Mouse (Mus musculus): ENCODE measurements around the gene Thrap3. TPM values are rescaled to one million over a fixed set of nuclear protein-coding genes. Genes with fewer than 3 reads are reported as not detected.
"Not testable (repeated sequence)": the region's sequence is repeated elsewhere in the genome, so short reads cannot be mapped to it uniquely, and the experiment has no call there.

Thrap3 gene
- total RNA-seq, 2 experiments from 2014 or later = 94.1 to 101 TPM

- no peak for DNase-seq (ENCODE audit: low spot score)
Observed at GRCm38 (mm10) chr4:126220045-126220444, 17.5 kb upstream of the Thrap3 start.

- DNase-seq (ENCODE audit: low spot score) = not testable (repeated sequence)
Observed at GRCm38 (mm10) chr4:126219540-126219939, 17.0 kb upstream of the Thrap3 start.

- peak; percentile 69 for DNase-seq (ENCODE audit: low spot score)
Observed at GRCm38 (mm10) chr4:126217771-126218170, 15.2 kb upstream of the Thrap3 start.

- no peak for DNase-seq (ENCODE audit: low spot score)
Observed at GRCm38 (mm10) chr4:126207081-126207480, 4.5 kb upstream of the Thrap3 start.

- no peak for DNase-seq (ENCODE audit: low spot score)
Observed at GRCm38 (mm10) chr4:126205386-126205785, 2.8 kb upstream of the Thrap3 start.

GRCm38 (mm10) chr4:126204661-126205230, 2.2 kb upstream of the Thrap3 start:
- DNase-seq (ENCODE audit: low spot score) = no peak

GRCm38 (mm10) chr4:126204016-126204415, 1.5 kb upstream of the Thrap3 start:
- DNase-seq (ENCODE audit: low spot score) = no peak

- DNase-seq (ENCODE audit: low spot score) = no peak
Observed at GRCm38 (mm10) chr4:126203336-126203895, 856 bp upstream of the Thrap3 start.

GRCm38 (mm10) chr4:126201514-126202302, 852 bp downstream of the Thrap3 start:
- no peak for DNase-seq (ENCODE audit: low spot score)

- no peak for DNase-seq (ENCODE audit: low spot score)
Observed at GRCm38 (mm10) chr4:126200656-126201055, 1.9 kb downstream of the Thrap3 start.

- no peak for DNase-seq (ENCODE audit: low spot score)
Observed at GRCm38 (mm10) chr4:126200036-126200435, 2.5 kb downstream of the Thrap3 start.

- DNase-seq (ENCODE audit: low spot score) = peak; percentile 31
Observed at GRCm38 (mm10) chr4:126199556-126199955, 3.0 kb downstream of the Thrap3 start.

GRCm38 (mm10) chr4:126197485-126197884, 5.1 kb downstream of the Thrap3 start:
- no peak for DNase-seq (ENCODE audit: low spot score)

- DNase-seq (ENCODE audit: low spot score) = no peak
Observed at GRCm38 (mm10) chr4:126194916-126195315, 7.6 kb downstream of the Thrap3 start.

GRCm38 (mm10) chr4:126194216-126194615, 8.3 kb downstream of the Thrap3 start:
- no peak for DNase-seq (ENCODE audit: low spot score)

- no peak for DNase-seq (ENCODE audit: low spot score)
Observed at GRCm38 (mm10) chr4:126190636-126191035, 11.9 kb downstream of the Thrap3 start.

GRCm38 (mm10) chr4:126187096-126187495, 15.5 kb downstream of the Thrap3 start:
- DNase-seq (ENCODE audit: low spot score) = no peak

GRCm38 (mm10) chr4:126183034-126183433, 19.5 kb downstream of the Thrap3 start:
- DNase-seq (ENCODE audit: low spot score) = no peak

GRCm38 (mm10) chr4:126181170-126181957, 21.2 kb downstream of the Thrap3 start:
- peak; percentile 64 for DNase-seq (ENCODE audit: low spot score)

- DNase-seq (ENCODE audit: low spot score) = not testable (repeated sequence)
Observed at GRCm38 (mm10) chr4:126175980-126176379, 26.6 kb downstream of the Thrap3 start.

- DNase-seq (ENCODE audit: low spot score) = no peak
Observed at GRCm38 (mm10) chr4:126173800-126174199, 28.8 kb downstream of the Thrap3 start.

GRCm38 (mm10) chr4:126170737-126171136, 31.8 kb downstream of the Thrap3 start:
- not testable (repeated sequence) for DNase-seq (ENCODE audit: low spot score)
